Mouse (Mus musculus): Measurements from ENCODE around the gene Sf3a1. TPM values are rescaled to one million over a fixed set of nuclear protein-coding genes. Genes with fewer than 3 reads are reported as not detected.

Sf3a1 gene
- polyA plus RNA-seq, 1 experiment from 2014 or later, result 12.6 TPM

DNA sequence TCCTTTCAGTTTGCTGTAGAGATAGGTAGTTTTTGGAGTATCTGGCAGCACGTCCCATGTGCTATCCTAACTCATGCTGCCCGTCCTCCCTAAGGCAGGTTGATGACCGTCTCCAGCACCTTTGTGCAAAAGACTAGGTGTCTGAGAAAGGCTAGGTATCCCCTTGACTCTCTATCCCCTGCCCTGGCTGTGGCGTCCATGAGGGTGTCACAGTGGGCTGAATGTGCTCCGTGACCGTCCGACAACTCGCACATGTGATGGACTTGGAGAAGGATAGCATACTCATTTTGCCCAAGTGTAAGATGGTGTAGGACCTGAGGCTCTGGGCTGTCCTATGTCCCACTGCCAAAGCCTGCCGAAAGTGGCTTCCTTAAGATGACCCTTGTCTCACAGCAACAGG, 47.5 kb downstream of the Sf3a1 start:
- TF ChIP-seq EP300 (IDR thresholded peaks at IDR 0.05) (no peak), CTCF (IDR thresholded peaks at IDR 0.05) (no peak)
- ATAC-seq (no peak), DNase-seq (ENCODE audit: low spot score) (no peak)
- Histone ChIP-seq H3K4me2 (replicated peaks; ENCODE audit: low read depth, low read length) (no peak overlapping the region), H3K36me3 (ENCODE audit: insufficient read depth, low read length) (peaks cover 19% of the 10 kb centered on the region), H3K27me3 (replicated peaks; ENCODE audit: insufficient read depth, low read length) (no peaks in the 10 kb centered on the region), H3K4me1 (ENCODE audit: insufficient read depth, low read depth, low read length) (peaks cover 10% of the 10 kb centered on the region; the same call in 1 of the 2 replicates), H3K4me3 (ENCODE audit: low read depth, low read length) (no peak overlapping the region), H3K9me3 (ENCODE audit: low read length) (no peaks in the 10 kb centered on the region), H3K27ac (ENCODE audit: low read length) (no peak overlapping the region), H3K9ac (replicated peaks; ENCODE audit: low read depth) (no peak overlapping the region)
- WGBS, result 89% methylated on average over 9 of the region's 9 CpGs

DNA sequence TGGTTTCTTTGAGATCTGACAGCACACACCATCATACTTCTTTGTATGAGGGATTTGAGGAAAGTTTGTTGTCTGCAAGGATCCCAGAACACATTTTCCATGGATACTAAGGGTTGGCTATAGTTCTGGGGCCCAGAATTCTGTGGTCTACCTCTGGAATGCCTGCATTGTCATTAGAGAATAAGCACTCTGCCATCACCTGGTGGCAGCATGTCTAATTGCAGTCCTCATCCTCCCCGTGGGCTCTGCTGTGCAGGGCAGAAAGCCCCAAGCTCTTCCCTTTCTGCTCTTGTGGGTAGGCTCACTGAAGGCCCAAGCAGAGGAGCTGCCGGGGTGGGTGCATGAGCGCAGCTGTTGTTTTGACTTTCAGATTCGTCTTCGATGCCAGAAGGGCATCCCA, 49.4 kb downstream of the Sf3a1 start:
- Histone ChIP-seq H3K4me1 (ENCODE audit: insufficient read depth, low read depth, low read length) (peaks cover 7% of the 10 kb centered on the region; the same call in 1 of the 2 replicates), H3K9me3 (ENCODE audit: low read length) (no peaks in the 10 kb centered on the region), H3K4me2 (replicated peaks; ENCODE audit: low read depth, low read length) (no peak overlapping the region), H3K27ac (ENCODE audit: low read length) (no peak overlapping the region), H3K4me3 (ENCODE audit: low read depth, low read length) (no peak overlapping the region), H3K36me3 (ENCODE audit: insufficient read depth, low read length) (peaks cover 29% of the 10 kb centered on the region), H3K27me3 (replicated peaks; ENCODE audit: insufficient read depth, low read length) (no peaks in the 10 kb centered on the region), H3K9ac (replicated peaks; ENCODE audit: low read depth) (no peak overlapping the region)
- DNase-seq (ENCODE audit: low spot score) (peak; percentile 63), ATAC-seq (no peak)
- 78% methylated on average over 5 of the region's 5 CpGs for WGBS
- TF ChIP-seq CTCF (IDR thresholded peaks at IDR 0.05) (peak; percentile 77), EP300 (IDR thresholded peaks at IDR 0.05) (no peak)

DNA sequence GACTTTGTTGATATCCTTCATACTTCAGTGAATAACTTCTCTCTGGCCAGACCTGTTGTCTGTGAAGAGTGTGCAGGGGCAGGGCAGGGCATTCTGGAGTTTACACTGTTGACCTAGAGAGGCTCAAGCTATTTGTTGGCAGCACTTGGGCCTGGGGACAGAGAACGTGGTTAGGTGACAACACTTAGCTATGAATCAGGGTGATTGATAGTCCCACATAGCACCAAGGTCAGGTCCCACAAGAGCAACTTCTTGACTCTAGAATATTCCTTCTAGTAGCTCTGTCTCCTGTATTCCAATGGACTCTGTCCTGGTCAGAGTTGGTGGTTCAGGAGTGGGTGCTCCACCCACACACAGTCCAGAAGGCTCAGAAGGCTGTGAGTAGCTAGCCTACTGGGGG, 50.6 kb downstream of the Sf3a1 start:
- 28% methylated on average over 1 of the region's 1 CpGs for WGBS
- Histone ChIP-seq H3K9me3 (ENCODE audit: low read length) (no peaks in the 10 kb centered on the region), H3K4me3 (ENCODE audit: low read depth, low read length) (no peak overlapping the region), H3K27ac (ENCODE audit: low read length) (no peak overlapping the region), H3K36me3 (ENCODE audit: insufficient read depth, low read length) (peaks cover 39% of the 10 kb centered on the region), H3K9ac (replicated peaks; ENCODE audit: low read depth) (no peak overlapping the region), H3K4me2 (replicated peaks; ENCODE audit: low read depth, low read length) (no peak overlapping the region), H3K27me3 (replicated peaks; ENCODE audit: insufficient read depth, low read length) (no peaks in the 10 kb centered on the region), H3K4me1 (ENCODE audit: insufficient read depth, low read depth, low read length) (0 out of 2 replicates have a peak, but pooled peaks cover 3% of the 10 kb centered on the region)
- ATAC-seq, result peak; percentile 22; the same call in 1 of the 2 replicates
- TF ChIP-seq EP300 (IDR thresholded peaks at IDR 0.05) (no peak), CTCF (IDR thresholded peaks at IDR 0.05) (no peak)
- DNase-seq (ENCODE audit: low spot score), result no peak

DNA sequence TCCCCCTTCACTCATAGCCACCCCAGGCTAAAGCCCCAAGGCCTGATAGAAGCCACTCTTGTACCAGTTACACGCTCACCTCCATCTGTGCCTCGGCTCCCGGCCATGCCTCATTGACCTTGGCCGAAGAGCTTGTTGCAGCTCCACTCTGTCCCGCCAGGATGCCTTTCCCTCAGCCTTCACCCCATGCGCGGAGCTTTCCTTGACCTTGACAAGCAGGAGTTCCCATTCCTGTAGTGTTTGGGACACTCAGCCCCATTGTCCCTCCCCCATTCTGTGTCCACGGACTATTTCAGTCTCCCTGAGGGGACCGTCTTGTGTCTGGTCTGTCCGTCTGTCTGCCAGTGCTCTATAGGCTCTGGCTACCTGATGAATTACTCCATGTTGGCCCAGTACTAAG, 53.0 kb downstream of the Sf3a1 start:
- ATAC-seq (no peak), DNase-seq (ENCODE audit: low spot score) (no peak)
- no peak for TF ChIP-seq EP300 (IDR thresholded peaks at IDR 0.05)
- TF ChIP-seq CTCF (IDR thresholded peaks at IDR 0.05), result no peak
- Histone ChIP-seq H3K4me3 (ENCODE audit: low read depth, low read length) (no peak overlapping the region), H3K9me3 (ENCODE audit: low read length) (no peaks in the 10 kb centered on the region), H3K27ac (ENCODE audit: low read length) (no peak overlapping the region), H3K4me2 (replicated peaks; ENCODE audit: low read depth, low read length) (no peak overlapping the region), H3K36me3 (ENCODE audit: insufficient read depth, low read length) (peaks cover 33% of the 10 kb centered on the region; the same call in 1 of the 2 replicates), H3K27me3 (replicated peaks; ENCODE audit: insufficient read depth, low read length) (no peaks in the 10 kb centered on the region), H3K9ac (replicated peaks; ENCODE audit: low read depth) (no peak overlapping the region), H3K4me1 (ENCODE audit: insufficient read depth, low read depth, low read length) (peaks cover 6% of the 10 kb centered on the region; the same call in 1 of the 2 replicates)
- WGBS, result 91% methylated on average over 10 of the region's 10 CpGs

DNA sequence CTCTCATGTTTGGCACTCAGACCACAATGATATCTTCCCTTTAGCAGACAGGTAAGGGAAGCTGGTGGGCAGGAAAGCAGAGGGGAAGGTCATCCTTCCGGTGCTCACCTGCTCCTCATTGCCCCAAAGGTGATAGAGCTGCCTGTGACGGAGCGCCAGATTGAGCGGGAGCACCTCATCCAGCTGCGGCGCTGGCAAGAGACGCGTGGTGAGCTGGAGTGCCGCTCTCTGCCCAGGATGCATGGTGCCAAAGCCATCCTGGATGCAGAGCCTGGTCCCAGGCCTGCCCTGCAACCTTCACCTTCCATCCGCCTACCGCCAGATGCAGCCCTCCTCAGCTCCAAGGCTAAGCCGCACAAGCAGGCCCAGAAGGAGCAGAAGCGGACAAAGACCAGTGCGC, 54.4 kb downstream of the Sf3a1 start:
- no peaks in the 10 kb centered on the region for H3K9me3 ChIP-seq (ENCODE audit: low read length)
- no peak overlapping the region for H3K4me2 ChIP-seq (replicated peaks; ENCODE audit: low read depth, low read length)
- 93% methylated on average over 14 of the region's 14 CpGs for WGBS
- DNase-seq (ENCODE audit: low spot score) (no peak), ATAC-seq (no peak)
- H3K4me3 ChIP-seq (ENCODE audit: low read depth, low read length), result no peak overlapping the region
- H3K4me1 ChIP-seq (ENCODE audit: insufficient read depth, low read depth, low read length), result peaks cover 16% of the 10 kb centered on the region; the same call in 1 of the 2 replicates
- TF ChIP-seq EP300 (IDR thresholded peaks at IDR 0.05), result no peak
- TF ChIP-seq CTCF (IDR thresholded peaks at IDR 0.05), result no peak
- no peaks in the 10 kb centered on the region for H3K27me3 ChIP-seq (replicated peaks; ENCODE audit: insufficient read depth, low read length)
- no peak overlapping the region for H3K27ac ChIP-seq (ENCODE audit: low read length)
- no peak overlapping the region for H3K9ac ChIP-seq (replicated peaks; ENCODE audit: low read depth)
- peaks cover 33% of the 10 kb centered on the region; the same call in 1 of the 2 replicates for H3K36me3 ChIP-seq (ENCODE audit: insufficient read depth, low read length)

DNA sequence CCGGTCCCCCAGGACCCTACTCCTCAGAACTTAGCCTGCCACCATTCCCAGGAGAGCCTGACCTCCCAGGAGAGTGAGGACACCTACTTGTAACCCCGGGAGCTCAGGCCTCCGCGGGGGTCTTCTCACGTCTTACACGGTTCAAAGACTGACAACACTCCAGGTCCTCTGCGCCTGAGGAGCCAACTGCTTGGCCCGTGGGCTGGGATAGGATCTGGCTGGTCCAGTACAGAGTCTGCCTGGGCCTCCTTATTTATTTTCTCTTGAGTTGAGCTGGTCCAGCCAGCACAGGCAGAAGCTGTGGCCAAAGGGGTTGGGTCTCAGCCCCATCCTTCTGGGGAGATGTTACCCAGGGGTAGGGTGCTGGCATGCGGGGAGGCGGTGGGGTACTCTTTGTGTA, 54.9 kb downstream of the Sf3a1 start:
- Histone ChIP-seq H3K9me3 (ENCODE audit: low read length) (no peaks in the 10 kb centered on the region), H3K27me3 (replicated peaks; ENCODE audit: insufficient read depth, low read length) (no peaks in the 10 kb centered on the region), H3K4me1 (ENCODE audit: insufficient read depth, low read depth, low read length) (peaks cover 16% of the 10 kb centered on the region; the same call in 1 of the 2 replicates), H3K36me3 (ENCODE audit: insufficient read depth, low read length) (peaks cover 33% of the 10 kb centered on the region; the same call in 1 of the 2 replicates), H3K27ac (ENCODE audit: low read length) (no peak overlapping the region), H3K9ac (replicated peaks; ENCODE audit: low read depth) (no peak overlapping the region), H3K4me3 (ENCODE audit: low read depth, low read length) (no peak overlapping the region), H3K4me2 (replicated peaks; ENCODE audit: low read depth, low read length) (no peak overlapping the region)
- DNase-seq (ENCODE audit: low spot score), result no peak
- TF ChIP-seq CTCF (IDR thresholded peaks at IDR 0.05) (no peak), EP300 (IDR thresholded peaks at IDR 0.05) (no peak)
- 64% methylated on average over 10 of the region's 10 CpGs for WGBS
- no peak for ATAC-seq

All from lung, postnatal 0 days (tissue).